Mouse (Mus musculus) cerebellum, postnatal 14 days (tissue): ENCODE results near the gene Prpf8.

Source experiments
- DNase-seq, 2 experiments: peaks; one replicate each; pipeline ENCODE4 v3.0.0; 2021; ENCODE audit warnings: mixed read lengths in 2 of 2

The Prpf8 gene

DNA sequence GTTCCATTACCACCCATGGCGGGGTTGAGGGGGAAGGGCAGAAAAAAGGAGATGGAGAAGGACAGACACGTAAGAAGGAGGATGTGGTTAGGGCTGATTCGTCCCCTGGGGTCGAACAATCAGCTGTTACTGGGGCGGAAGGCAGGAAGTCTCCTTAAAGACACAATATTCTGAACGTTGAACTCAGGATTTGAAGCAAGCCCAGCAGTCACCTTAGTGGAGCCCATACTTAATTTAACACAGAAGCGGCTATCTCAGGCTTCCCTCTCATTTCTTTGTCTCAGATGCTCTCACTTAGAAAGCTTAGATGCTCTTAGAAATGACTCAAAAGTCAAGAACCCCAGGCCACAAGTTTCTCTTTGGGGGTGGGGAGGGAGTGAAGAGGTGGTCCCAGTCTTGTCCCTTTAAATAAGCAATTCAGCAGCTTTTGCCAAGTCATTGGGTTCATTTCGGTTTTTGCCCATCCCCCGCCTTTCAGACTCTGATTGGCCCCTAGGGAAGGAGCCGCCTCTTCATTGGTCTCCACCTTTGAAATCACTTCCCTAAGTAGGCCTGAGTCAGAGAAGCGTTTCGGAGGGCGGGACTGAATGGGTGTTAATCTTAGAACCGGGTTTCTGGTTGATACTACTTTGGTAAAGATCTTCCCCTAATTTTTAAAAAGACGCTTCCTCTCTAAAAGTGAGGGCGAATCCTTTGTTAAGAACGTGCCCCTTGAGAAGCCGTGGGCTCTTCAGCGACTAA is 26.3 kb upstream of the Prpf8 start:
- peak; percentile 92 to 93 for DNase-seq

DNA sequence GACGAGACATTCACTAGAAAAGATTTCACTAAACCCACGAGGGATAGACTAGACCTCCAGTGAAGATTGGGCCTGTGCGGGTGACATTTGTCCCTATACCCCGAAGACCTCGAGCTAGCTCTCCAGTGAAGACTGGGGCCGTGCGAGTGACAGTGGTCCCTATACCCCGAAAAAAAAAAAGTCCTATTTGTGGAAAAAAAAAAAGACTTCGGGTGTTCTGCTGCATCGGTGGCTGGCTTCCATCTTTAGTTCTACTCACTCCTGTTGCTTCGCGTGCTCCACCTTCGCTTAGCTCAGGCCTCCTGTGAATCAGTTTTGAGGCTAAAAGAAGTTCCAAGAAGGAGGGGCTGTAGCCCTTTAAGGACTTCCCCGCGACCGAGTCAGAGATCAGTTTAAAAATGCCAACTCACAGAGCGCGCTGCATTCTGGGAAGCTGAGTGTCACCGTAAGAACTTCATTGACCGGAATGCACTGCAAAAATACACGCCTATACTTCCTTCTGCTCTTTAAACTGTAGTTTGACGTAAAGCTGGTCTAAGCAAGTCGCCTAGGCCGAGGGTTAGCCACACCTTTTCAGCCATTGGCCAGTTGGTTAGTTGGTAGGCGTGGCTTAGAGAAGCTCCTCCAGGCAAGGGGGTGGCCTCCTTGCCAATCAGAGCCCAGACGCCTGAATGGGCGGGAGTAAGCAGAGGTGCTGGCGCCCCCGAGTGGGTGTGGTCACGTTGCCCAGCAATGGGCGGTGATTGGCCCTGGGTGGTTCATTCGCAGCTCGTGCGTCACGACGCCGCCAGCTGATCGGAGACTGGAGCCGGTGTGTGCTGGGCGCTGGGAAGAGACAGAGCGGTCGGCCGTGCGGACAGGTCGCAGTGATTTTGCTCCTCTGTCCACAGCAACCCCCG is 25.5 kb upstream of the Prpf8 start, which contains the start of gene Tlcd2:
Tlcd2 (plus strand) TSS at position 872 of the 899 bp plus-strand sequence.
- peak; percentile 99 for DNase-seq

DNA sequence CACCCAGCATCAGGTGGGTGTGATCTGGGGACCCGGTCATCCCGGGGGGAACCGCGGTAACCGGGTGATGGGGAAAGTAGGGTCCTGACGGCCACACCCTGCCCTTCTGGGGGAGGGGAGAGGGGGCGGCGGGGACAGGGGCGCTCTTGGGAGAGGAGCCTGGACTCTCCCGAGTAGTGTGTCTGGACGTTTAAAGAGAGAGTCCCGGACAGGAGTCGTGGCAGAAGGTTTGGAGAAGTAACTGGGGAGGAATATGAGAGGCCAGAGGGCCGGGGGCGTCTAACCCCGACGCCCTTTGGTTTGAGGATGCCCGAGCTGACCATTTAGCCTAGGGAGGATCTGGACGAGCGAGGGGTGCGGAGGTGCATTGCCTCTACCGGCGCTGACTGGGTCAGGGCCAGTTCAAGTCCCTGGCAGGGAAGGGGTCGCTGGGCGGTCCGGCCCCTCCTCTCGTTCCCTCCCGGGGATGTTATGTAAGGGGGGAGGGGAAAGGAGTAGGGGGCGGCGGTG is 24.8 kb upstream of the Prpf8 start:
- no peak for DNase-seq

GRCm38 (mm10) chr11:75462253-75462783 is 24.3 kb upstream of the Prpf8 start:
- peak; percentile 56 to 72 for DNase-seq

DNA sequence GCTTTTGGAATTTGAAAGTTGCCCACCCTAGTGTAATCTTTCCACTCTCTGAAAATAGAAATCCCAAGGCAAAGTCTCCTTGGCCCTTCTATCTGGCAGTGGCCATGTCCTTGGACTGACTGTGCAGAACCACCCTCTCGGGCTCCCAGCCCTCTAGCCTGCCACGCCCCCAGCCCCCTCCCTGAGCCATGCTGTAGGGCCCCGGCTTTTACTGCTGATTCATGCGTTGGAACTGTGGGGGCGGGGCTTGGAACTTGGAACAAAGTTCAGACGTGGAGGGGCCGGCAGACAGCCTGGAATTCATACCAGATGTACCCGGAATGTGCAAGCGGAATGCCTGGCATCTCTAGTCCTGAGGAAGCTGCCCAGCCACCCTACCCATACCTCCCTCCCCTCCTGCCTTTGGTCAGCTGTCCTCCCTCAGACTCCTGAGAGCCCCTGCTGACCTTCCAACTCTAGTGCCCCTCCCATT is 23.7 kb upstream of the Prpf8 start:
- peak; percentile 50 to 74 for DNase-seq

DNA sequence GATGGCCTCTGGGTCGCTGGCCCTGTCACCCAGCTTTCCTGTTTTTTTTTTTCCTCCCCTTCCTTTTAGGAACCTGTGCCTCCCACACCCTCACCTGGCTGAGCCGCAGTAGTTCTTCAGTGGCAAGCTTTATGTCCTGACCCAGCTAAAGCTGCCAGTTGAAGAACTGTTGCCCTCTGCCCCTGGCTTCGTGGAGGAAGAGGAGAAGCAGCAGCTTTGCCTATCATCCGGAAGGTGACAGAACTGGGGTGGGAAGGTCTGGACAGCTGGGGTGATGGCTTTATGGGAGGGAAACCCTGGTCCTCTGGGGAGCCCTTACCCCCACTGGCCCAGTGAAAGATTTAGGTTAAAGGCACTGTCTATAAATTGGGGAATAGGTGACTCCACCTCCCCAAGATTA is 23.0 kb upstream of the Prpf8 start:
- DNase-seq = no peak

GRCm38 (mm10) chr11:75464417-75464816 is 22.2 kb upstream of the Prpf8 start:
- DNase-seq = no peak

GRCm38 (mm10) chr11:75465051-75465450 is 21.6 kb upstream of the Prpf8 start:
- DNase-seq = no peak

GRCm38 (mm10) chr11:75466731-75467505 is 19.7 kb upstream of the Prpf8 start:
- DNase-seq = no peak

DNA sequence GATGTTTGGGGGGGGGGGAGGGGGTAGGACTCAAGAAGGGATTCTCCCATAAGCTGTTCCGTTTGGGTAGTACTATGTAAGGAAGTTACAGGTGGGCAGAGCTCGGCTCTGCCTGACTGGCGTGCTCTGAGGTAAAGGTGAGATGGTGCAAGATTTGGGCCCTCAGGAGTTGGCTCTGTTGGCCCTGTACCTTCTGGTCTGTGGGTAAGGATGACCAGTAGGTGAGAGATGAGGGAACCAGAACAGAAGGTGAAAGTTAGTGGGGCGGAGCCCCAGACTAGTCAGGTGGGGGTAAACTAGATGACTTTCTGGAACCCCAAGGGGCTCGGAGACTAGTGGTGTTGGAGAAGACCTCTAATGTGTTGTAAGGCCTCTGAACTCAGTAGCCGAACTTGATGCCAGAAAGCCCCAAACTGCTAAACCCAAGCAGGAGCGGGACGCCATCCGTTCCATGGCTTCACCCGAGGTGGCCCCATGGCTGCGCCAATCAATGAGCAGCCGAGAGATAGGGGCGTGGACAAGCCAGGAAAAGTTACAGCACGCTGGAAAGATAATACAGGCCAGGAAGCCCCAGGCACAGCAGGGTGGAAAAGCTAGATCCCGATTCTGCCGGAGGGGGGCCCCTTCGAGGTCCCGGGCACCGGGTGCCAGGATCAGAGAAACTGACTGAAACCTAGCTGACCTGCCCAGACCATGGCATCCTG is 19.0 kb upstream of the Prpf8 start:
- no peak for DNase-seq

GRCm38 (mm10) chr11:75468410-75468809 is 18.2 kb upstream of the Prpf8 start:
- DNase-seq = no peak

DNA sequence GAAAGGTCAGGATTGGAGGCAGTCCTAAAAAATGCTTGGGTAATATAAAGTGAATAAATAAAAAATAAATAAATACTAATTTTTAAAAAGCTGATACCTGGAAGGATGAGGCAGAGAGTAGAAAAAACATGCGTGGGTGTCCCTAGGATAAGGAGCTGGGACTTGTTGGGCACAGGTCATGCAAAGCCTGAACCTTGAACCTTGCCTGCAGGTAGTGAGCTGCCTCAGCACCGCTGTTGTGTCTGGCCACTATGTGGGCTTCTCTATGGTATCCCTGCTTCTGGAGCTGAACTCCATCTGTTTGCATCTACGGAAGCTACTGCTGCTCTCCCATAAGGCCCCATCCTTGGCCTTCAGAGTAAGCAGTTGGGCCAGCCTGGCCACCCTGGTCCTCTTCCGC is 17.4 kb upstream of the Prpf8 start:
- no peak for DNase-seq

GRCm38 (mm10) chr11:75470675-75471074 is 15.9 kb upstream of the Prpf8 start:
- no peak for DNase-seq

DNA sequence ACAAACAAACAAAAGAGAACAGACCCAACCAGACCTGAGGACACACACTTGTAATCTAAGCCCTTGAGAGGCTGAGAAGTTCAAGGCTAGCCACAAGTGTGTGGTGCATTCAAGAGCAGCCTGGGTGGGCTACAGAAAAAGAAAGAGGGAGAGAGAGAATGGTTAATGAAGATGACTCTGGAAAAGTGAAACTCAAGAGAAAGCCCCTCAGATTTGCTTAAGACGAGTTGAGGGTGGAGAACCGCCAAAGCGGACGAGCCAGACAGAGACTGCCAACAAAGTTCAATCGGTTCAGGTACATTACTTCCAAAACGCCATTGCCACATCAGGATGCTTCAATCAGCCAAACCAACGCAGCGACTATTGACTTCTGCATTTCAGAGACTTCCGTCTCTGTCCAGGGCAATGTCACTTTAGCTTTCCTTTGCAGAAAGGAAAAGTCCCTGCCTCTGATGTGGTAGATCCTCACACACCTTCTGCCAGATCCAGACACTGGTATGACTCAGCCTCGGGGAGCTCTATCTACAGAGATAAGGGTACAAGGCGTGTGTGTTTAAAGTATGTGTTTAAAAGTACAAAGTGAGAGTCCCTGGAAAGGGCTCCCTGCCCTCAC is 14.0 kb upstream of the Prpf8 start:
- DNase-seq = no peak

DNA sequence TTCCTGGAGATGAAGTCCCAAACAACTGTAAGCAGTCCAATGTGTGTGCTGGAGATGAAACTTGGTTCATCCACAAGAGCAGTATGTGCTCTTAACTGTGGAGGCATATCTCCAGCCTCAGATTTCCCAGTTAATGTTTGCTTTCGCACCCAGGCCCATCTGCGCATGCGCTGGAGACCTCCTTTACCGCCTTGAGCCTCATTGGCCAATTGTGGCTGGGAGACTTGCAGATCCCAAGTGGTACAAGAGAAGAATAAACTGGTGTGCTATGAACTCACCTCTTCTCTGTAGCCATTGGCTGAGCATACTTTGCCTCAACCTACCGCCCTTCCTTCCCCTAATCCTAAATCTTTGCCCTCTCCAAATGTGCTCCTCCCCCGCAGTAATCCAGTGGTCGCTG is 13.2 kb upstream of the Prpf8 start:
- no peak for DNase-seq

DNA sequence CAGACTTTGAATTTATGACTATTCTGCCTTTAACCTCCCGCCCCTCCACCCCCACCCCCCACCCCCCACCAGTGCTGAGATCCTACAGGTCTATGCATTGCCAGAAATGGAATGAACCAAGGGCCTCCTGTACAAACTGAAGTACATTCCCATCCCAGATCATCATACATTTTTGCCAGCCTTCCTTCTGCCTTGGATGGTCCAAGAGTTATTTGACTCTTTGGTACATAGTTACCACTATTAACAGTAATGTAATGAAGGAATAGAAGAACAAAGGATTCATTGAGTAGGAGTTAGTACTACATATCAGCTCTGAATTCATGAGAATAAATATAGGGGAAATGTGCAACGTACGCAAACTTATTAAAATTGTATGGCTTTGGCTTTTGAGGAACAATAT is 424 bp upstream of the Prpf8 start:
- no peak for DNase-seq

- no peak for DNase-seq
Measured at GRCm38 (mm10) chr11:75487496-75487895, 880 bp downstream of the Prpf8 start.

DNA sequence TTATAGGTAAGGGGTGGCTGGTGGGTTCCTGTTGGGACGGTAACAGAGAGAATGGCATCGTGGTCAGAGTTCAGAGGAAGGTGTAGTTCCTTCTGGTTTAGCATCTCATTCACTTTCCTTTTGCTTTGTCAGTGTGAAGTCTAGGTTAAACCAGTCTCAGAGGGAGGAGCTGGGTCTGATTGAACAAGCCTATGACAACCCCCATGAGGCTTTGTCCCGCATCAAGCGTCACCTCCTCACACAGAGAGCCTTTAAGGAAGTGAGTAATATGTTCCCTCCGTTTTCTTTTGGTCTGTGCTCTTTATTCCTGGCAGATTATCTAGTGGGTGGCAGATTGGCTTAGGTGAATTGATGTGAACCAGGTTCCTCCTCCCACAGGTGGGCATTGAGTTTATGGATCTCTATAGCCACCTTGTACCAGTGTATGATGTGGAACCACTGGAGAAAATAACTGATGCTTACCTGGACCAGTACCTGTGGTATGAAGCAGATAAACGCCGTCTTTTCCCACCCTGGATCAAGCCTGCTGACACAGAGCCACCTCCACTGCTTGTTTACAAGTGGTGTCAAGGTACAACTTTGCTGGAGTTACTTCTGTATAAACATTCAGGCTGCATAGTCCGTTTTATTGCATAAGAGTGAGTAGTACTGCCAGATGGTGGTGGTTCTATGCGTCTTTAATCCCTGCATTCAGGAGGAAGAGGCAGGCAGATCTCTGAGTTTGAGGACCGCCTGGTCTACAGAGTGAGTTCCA is 7.9 kb downstream of the Prpf8 start:
- no peak for DNase-seq

DNA sequence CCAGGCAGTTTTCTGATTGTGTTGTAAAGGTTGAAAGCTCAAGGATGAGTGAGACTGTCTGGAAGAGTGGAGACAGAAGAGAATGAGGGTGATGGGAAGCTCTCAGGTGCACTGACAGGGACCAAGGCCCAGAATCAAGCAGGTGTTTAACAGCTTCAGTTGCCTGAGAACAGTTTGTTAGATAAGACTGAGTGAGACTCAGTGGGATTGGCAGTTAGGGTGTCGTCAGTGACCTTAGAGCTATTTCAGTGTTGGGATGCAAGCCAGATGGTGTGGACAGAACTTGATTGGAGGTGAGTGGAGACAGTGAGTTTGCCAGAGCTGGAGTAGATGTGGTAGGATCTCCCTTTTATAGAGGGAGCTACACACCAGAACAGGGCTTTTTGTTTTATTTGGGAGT is 11.5 kb downstream of the Prpf8 start:
- no peak for DNase-seq

DNA sequence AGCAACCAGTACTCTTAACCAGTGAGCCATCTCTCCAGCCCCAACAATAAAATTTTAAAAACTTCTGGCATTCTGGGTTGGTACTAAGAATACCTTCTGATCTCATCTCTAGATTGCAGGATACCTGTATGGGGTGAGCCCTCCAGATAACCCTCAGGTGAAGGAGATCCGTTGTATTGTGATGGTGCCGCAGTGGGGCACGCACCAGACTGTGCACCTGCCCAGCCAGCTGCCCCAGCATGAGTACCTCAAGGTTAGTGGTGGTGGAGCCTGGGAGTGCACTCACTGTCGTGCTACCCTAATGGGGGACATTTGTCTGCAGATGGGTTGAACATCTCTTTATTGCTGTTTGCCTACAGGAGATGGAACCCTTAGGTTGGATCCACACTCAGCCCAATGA is 21.5 kb downstream of the Prpf8 start:
- DNase-seq = no peak

DNA sequence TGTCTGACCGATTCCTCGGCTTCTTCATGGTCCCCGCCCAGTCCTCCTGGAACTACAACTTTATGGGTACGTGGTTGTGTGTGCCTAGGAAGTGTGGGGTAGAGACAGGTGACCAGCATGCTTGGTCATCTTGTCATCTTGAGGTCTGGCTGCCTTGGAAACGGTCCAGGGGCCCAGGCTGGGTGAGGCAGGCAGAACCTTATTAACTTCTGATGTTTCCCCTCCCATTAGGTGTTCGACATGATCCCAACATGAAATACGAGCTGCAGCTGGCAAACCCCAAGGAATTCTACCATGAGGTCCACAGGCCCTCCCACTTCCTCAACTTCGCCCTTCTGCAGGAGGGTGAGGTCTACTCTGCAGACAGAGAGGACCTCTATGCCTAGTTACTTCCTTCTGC is 22.3 kb downstream of the Prpf8 start:
- DNase-seq = peak in 1 of 2 experiments; percentile 34
